Mouse (Mus musculus): ENCODE measurements around the gene Ptpre. TPM values are rescaled to one million over a fixed set of nuclear protein-coding genes. Genes with fewer than 3 reads are reported as not detected.

Ptpre gene
- polyA plus RNA-seq (2014; fragmentation: Illumina TruSeq; extraction: RNeasy Lipid Tissue Mini Kit (QIAGEN cat#74804); ENCODE audit: low read depth, low replicate concordance): 1.5 TPM

DNA sequence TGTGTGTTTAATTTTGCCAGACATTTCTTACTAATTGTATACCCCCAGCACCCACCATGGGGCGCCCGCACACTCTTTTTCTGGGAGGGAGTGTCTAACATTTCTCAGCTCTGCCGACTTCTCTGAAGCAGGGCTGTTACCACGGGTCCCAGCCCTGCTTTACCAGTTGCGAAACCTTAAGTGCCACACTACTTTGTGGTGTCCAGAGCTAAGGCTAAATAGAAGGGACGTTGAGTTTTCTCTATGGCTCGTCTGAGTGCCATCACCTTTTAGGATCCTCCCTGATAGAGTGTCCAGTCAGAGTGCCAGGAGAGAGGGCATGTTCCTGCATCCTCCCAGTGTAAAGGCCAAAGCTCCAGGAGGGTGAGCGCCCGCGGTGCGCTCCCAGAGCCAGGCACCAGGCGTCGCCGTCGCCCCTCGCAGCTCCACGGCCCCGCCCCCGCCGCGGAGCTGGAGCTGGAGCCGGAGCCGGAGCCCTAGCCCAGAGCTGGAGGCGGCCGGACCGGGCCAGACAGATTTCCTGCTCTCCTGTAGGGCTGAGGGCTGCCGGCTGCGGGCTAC is at the start of gene Ptpre:
Ptpre (plus strand) TSS at position 141 of the 561 bp plus-strand sequence.

DNA sequence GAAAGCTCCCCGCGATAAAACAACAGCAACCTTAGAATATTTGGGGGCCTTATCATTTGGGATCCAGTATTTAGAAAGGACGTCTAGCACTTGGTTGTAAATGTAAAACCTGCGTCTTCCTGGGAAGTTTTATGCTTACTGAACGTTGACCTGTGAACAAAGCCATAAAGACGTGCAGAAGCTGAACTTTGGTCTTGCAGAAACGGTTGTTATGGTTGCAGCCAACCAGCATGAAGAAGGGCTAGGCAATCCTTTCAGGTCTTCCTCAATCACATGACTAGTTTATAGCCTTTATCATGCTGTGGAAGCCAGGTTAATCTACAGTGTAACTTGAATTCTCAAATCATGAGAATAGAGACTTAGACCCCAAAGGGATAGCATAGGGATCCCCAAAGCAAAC is 8.8 kb upstream of the Ptpre start, which contains the start of gene Clrn3:
Clrn3 (minus strand) TSS at position 140 of the 400 bp plus-strand sequence.

DNA sequence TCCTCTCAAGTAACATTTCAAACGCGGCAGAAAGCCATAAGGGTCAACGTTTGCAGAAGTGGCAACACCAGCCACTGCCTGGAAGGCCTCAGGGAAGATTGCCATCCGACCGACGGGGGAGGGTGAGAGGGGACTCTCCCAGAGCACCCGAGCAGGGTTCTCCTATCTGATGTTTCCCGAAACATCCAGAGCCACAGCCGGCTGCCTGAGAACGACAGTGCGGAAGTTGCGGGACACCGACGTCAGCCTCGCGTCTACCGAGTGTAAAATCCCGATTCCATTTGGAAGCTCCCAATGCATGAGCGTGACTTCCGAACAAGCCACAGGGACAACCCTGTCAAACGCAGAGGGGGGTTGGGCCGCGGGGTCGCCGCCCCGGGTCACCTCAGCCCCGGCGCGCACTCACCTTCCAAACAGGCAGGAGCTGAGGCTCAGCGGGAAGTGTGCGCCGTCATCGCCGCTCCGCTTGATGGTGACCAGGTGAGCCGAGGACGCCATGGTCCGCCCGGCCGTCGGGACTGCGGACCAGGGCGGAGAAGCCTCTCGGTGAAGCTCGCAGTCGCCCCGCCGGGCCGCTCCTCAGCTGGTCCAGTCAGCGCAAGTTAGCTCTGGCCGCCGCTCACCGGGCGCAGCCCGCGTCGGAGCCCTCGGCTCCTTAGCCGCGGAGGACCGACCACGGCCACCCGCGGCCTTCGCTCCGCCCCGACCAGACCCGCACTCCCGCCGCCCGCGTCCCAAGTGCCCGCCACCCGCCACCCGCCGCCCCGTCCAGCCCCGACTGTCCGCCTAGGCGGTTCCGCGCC is 178.6 kb downstream of the Ptpre start, which contains the start of gene Mki67:
Mki67 (minus strand) TSS at position 720 of the 803 bp plus-strand sequence.

Other genes starting within 250 kb of the Ptpre start
- not detected for gene Foxi2, start 127.2 kb upstream of the Ptpre start, polyA plus RNA-seq (2014; fragmentation: Illumina TruSeq; extraction: RNeasy Lipid Tissue Mini Kit (QIAGEN cat#74804); ENCODE audit: low read depth, low replicate concordance)
- gene Clrn3, start 8.8 kb upstream of the Ptpre start, polyA plus RNA-seq (2014; fragmentation: Illumina TruSeq; extraction: RNeasy Lipid Tissue Mini Kit (QIAGEN cat#74804); ENCODE audit: low read depth, low replicate concordance): 100 TPM
- gene Mki67, start 178.9 kb downstream of the Ptpre start, polyA plus RNA-seq (2014; fragmentation: Illumina TruSeq; extraction: RNeasy Lipid Tissue Mini Kit (QIAGEN cat#74804); ENCODE audit: low read depth, low replicate concordance): 0.65 TPM